Mouse (Mus musculus): ENCODE results near the gene Sec14l4. TPM values are rescaled to one million over a fixed set of nuclear protein-coding genes. Genes with fewer than 3 reads are reported as not detected.

The Sec14l4 gene
- polyA plus RNA-seq, 1 experiment: 0.56 TPM

GRCm38 (mm10) chr11:4053586-4053985, 22.3 kb downstream of the Sec14l4 start:
- Histone ChIP-seq H3K27ac (ENCODE audit: control insufficient read depth, insufficient read depth, low read depth, low read length) (no peak overlapping the region), H3K4me3 (ENCODE audit: control insufficient read depth, low read depth, low read length) (no peak overlapping the region), H3K36me3 (ENCODE audit: control insufficient read depth, insufficient read depth, low read length) (no peaks in the 10 kb centered on the region), H3K27me3 (ENCODE audit: control insufficient read depth, insufficient read depth, low read length) (no peaks in the 10 kb centered on the region), H3K4me1 (ENCODE audit: control insufficient read depth, insufficient read depth, low read length) (no peaks in the 10 kb centered on the region)
- TF ChIP-seq CTCF (IDR thresholded peaks at IDR 0.05; ENCODE audit: control insufficient read depth, insufficient read depth, insufficient replicate concordance, low read depth, low read length) (peak; percentile 83), POLR2A (IDR thresholded peaks at IDR 0.05; ENCODE audit: control insufficient read depth, low read depth, low read length) (no peak)

GRCm38 (mm10) chr11:4060866-4061575, 29.8 kb downstream of the Sec14l4 start:
- Histone ChIP-seq H3K36me3 (ENCODE audit: control insufficient read depth, insufficient read depth, low read length) (no peaks in the 10 kb centered on the region), H3K4me3 (ENCODE audit: control insufficient read depth, low read depth, low read length) (no peak overlapping the region), H3K27ac (ENCODE audit: control insufficient read depth, insufficient read depth, low read depth, low read length) (no peak overlapping the region), H3K4me1 (ENCODE audit: control insufficient read depth, insufficient read depth, low read length) (no peaks in the 10 kb centered on the region), H3K27me3 (ENCODE audit: control insufficient read depth, insufficient read depth, low read length) (no peaks in the 10 kb centered on the region)
- no peak for TF ChIP-seq CTCF (IDR thresholded peaks at IDR 0.05; ENCODE audit: control insufficient read depth, insufficient read depth, insufficient replicate concordance, low read depth, low read length)
- TF ChIP-seq POLR2A (IDR thresholded peaks at IDR 0.05; ENCODE audit: control insufficient read depth, low read depth, low read length): no peak

- no peaks in the 10 kb centered on the region for H3K27me3 ChIP-seq (ENCODE audit: control insufficient read depth, insufficient read depth, low read length)
- H3K27ac ChIP-seq (ENCODE audit: control insufficient read depth, insufficient read depth, low read depth, low read length): no peak overlapping the region
- no peak for TF ChIP-seq POLR2A (IDR thresholded peaks at IDR 0.05; ENCODE audit: control insufficient read depth, low read depth, low read length)
- no peak for TF ChIP-seq CTCF (IDR thresholded peaks at IDR 0.05; ENCODE audit: control insufficient read depth, insufficient read depth, insufficient replicate concordance, low read depth, low read length)
- H3K4me1 ChIP-seq (ENCODE audit: control insufficient read depth, insufficient read depth, low read length): no peaks in the 10 kb centered on the region
- no peaks in the 10 kb centered on the region for H3K36me3 ChIP-seq (ENCODE audit: control insufficient read depth, insufficient read depth, low read length)
- no peak overlapping the region for H3K4me3 ChIP-seq (ENCODE audit: control insufficient read depth, low read depth, low read length)
Measured at GRCm38 (mm10) chr11:4062523-4062922, 31.3 kb downstream of the Sec14l4 start.

GRCm38 (mm10) chr11:4062981-4063380, 31.7 kb downstream of the Sec14l4 start:
- Histone ChIP-seq H3K4me1 (ENCODE audit: control insufficient read depth, insufficient read depth, low read length) (no peaks in the 10 kb centered on the region), H3K36me3 (ENCODE audit: control insufficient read depth, insufficient read depth, low read length) (no peaks in the 10 kb centered on the region), H3K27ac (ENCODE audit: control insufficient read depth, insufficient read depth, low read depth, low read length) (no peak overlapping the region), H3K4me3 (ENCODE audit: control insufficient read depth, low read depth, low read length) (no peak overlapping the region), H3K27me3 (ENCODE audit: control insufficient read depth, insufficient read depth, low read length) (no peaks in the 10 kb centered on the region)
- no peak for TF ChIP-seq POLR2A (IDR thresholded peaks at IDR 0.05; ENCODE audit: control insufficient read depth, low read depth, low read length)
- no peak for TF ChIP-seq CTCF (IDR thresholded peaks at IDR 0.05; ENCODE audit: control insufficient read depth, insufficient read depth, insufficient replicate concordance, low read depth, low read length)

- Histone ChIP-seq H3K27ac (ENCODE audit: control insufficient read depth, insufficient read depth, low read depth, low read length) (no peak within 1 kb of the TSS), H3K4me1 (ENCODE audit: control insufficient read depth, insufficient read depth, low read length) (no peaks in the 10 kb centered on the region), H3K4me3 (ENCODE audit: control insufficient read depth, low read depth, low read length) (no peak within 1 kb of the TSS), H3K27me3 (ENCODE audit: control insufficient read depth, insufficient read depth, low read length) (no peaks in the 10 kb centered on the region), H3K36me3 (ENCODE audit: control insufficient read depth, insufficient read depth, low read length) (no peaks in the 10 kb centered on the region)
- no peak for TF ChIP-seq POLR2A (IDR thresholded peaks at IDR 0.05; ENCODE audit: control insufficient read depth, low read depth, low read length)
- no peak for TF ChIP-seq CTCF (IDR thresholded peaks at IDR 0.05; ENCODE audit: control insufficient read depth, insufficient read depth, insufficient replicate concordance, low read depth, low read length)
Measured at GRCm38 (mm10) chr11:4064627-4065122, 33.4 kb downstream of the Sec14l4 start, which contains the start of gene Sec14l3. Gene Sec14l3 (plus strand): TSS chr11:4064841.

- Histone ChIP-seq H3K27me3 (ENCODE audit: control insufficient read depth, insufficient read depth, low read length) (no peaks in the 10 kb centered on the region), H3K27ac (ENCODE audit: control insufficient read depth, insufficient read depth, low read depth, low read length) (no peak overlapping the region), H3K4me3 (ENCODE audit: control insufficient read depth, low read depth, low read length) (no peak overlapping the region), H3K4me1 (ENCODE audit: control insufficient read depth, insufficient read depth, low read length) (no peaks in the 10 kb centered on the region), H3K36me3 (ENCODE audit: control insufficient read depth, insufficient read depth, low read length) (no peaks in the 10 kb centered on the region)
- TF ChIP-seq CTCF (IDR thresholded peaks at IDR 0.05; ENCODE audit: control insufficient read depth, insufficient read depth, insufficient replicate concordance, low read depth, low read length): no peak
Measured at GRCm38 (mm10) chr11:4069664-4070063, 38.4 kb downstream of the Sec14l4 start.

GRCm38 (mm10) chr11:4076633-4077032, 45.4 kb downstream of the Sec14l4 start:
- TF ChIP-seq CTCF (IDR thresholded peaks at IDR 0.05; ENCODE audit: control insufficient read depth, insufficient read depth, insufficient replicate concordance, low read depth, low read length): no peak
- no peak for TF ChIP-seq POLR2A (IDR thresholded peaks at IDR 0.05; ENCODE audit: control insufficient read depth, low read depth, low read length)
- H3K4me1 ChIP-seq (ENCODE audit: control insufficient read depth, insufficient read depth, low read length): no peaks in the 10 kb centered on the region
- no peaks in the 10 kb centered on the region for H3K27me3 ChIP-seq (ENCODE audit: control insufficient read depth, insufficient read depth, low read length)
- H3K4me3 ChIP-seq (ENCODE audit: control insufficient read depth, low read depth, low read length): no peak overlapping the region
- no peaks in the 10 kb centered on the region for H3K36me3 ChIP-seq (ENCODE audit: control insufficient read depth, insufficient read depth, low read length)
- H3K27ac ChIP-seq (ENCODE audit: control insufficient read depth, insufficient read depth, low read depth, low read length): no peak overlapping the region

All from testis, adult 2 months (tissue).